Mouse (Mus musculus): Measurements from ENCODE around the gene Frmd5. TPM values are rescaled to one million over a fixed set of nuclear protein-coding genes. Genes with fewer than 3 reads are reported as not detected.

Gene Frmd5
- polyA plus RNA-seq, 1 experiment = 28.2 TPM

GRCm38 (mm10) chr2:121764851-121765250 is 42.0 kb downstream of the Frmd5 start:
- DNase-seq (ENCODE audit: extremely low spot score in 1 of 2, low spot score in 1 of 2) = no peak

- no peak for DNase-seq (ENCODE audit: extremely low spot score in 1 of 2, low spot score in 1 of 2)
Observed at GRCm38 (mm10) chr2:121761861-121762260, 45.0 kb downstream of the Frmd5 start.

GRCm38 (mm10) chr2:121761281-121761795 is 45.5 kb downstream of the Frmd5 start:
- no peak for DNase-seq (ENCODE audit: extremely low spot score in 1 of 2, low spot score in 1 of 2)

DNA sequence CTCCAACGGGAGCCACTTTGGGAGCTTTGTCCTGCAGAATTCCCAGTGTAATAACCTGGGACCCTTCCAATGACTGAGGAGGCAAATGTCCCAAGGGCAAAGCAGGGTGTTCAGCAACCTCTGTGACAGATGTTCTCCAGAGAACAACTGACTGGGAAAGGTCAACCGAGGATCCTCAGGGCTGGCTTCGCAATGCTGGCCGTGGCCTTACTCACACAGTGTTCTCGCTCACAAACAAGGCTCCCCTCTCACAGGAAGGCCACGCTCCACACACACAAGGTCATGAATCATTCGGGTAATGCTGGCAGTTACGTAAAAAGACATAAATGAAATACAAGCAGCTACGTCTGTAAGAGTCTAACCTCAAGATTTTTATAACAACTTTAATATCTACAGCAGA is 46.2 kb downstream of the Frmd5 start:
- no peak for DNase-seq (ENCODE audit: extremely low spot score in 1 of 2, low spot score in 1 of 2)

GRCm38 (mm10) chr2:121758258-121758657 is 48.6 kb downstream of the Frmd5 start:
- DNase-seq (ENCODE audit: extremely low spot score in 1 of 2, low spot score in 1 of 2) = no peak

GRCm38 (mm10) chr2:121756336-121756735 is 50.6 kb downstream of the Frmd5 start:
- no peak for DNase-seq (ENCODE audit: extremely low spot score in 1 of 2, low spot score in 1 of 2)

DNA sequence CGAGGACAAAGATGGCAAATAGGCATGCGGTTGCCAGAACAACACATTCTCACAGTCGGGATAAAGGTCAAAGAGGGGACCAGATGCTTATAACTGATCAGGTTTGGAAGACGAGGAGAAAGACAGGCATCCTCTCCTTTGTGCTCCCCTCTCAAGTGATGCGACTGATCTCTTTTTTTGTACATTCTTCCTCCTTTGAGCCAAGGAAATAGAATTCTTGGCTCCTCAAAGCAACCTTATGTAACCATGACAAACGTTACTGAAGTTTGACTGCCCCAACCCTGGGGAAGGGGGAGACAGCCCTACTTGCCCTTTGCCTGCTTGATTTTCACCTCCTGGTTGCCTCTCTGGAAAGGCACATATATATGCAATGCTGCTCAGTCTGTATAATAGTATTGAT is 51.8 kb downstream of the Frmd5 start:
- DNase-seq (ENCODE audit: extremely low spot score in 1 of 2, low spot score in 1 of 2) = peak in 1 of 2 experiments; percentile 43

GRCm38 (mm10) chr2:121750121-121750520 is 56.8 kb downstream of the Frmd5 start:
- DNase-seq (ENCODE audit: extremely low spot score in 1 of 2, low spot score in 1 of 2) = peak; percentile 40 to 54

DNA sequence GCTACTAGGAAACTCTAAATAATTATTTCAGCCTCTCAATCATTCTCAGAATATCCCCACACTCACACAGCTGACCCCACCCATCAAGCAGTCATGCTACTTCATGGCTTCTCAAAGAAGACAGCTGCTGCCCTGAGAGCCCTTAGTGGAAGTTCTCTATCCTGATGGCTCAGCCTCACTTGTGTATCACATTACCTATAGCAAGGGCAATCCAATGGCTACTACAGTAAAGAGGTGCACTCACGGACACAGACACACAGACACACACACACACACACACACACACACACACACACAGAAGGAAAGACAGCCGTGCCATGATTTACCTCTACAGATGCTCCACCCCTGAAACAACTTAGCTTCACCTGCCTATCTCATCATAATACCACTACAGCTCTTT is 65.7 kb downstream of the Frmd5 start:
- DNase-seq (ENCODE audit: extremely low spot score in 1 of 2, low spot score in 1 of 2) = no peak

- DNase-seq (ENCODE audit: extremely low spot score in 1 of 2, low spot score in 1 of 2) = no peak
Observed at GRCm38 (mm10) chr2:121739410-121739809, 67.5 kb downstream of the Frmd5 start.

DNA sequence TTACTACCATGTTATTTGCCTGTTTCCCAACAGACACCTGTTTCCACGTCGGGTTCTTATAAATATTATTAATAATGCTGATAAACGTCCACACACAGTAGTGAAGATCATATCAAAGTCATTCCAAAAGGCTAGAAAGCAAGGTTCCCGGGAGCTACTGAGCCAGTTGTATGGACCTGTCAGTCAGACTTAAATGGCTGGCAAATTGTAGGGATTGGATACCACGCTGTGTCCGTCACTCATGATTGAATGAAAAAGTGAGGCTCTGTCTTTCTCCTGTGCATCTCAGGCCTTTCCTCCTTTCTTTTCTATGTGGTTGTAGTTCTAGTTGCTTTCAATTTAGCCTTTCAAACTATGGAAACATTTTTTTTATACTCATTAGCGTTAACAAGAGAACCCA is 73.5 kb downstream of the Frmd5 start:
- no peak for DNase-seq (ENCODE audit: extremely low spot score in 1 of 2, low spot score in 1 of 2)

GRCm38 (mm10) chr2:121730486-121730885 is 76.4 kb downstream of the Frmd5 start:
- no peak for DNase-seq (ENCODE audit: extremely low spot score in 1 of 2, low spot score in 1 of 2)

- DNase-seq (ENCODE audit: extremely low spot score in 1 of 2, low spot score in 1 of 2) = no peak
Observed at GRCm38 (mm10) chr2:121728907-121729575, 77.8 kb downstream of the Frmd5 start.

DNA sequence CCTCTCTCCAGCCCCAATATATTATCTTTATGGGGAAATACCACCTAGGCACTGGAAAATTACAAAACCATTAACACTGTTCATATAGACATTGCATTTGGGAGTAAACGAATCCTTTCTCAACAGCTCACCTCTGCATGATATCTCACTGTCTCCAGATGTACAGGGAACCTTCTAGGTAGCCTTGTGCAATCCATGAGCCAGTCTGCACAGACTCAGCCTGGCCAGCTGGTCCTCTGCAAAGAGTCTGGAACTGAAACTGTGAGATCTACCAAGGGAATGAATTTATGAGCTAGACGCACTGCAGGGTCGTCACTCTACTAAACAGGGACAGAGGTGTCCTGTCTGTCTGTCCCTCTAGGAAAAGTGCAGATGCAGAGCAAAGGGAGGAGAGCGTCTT is 82.0 kb downstream of the Frmd5 start:
- DNase-seq (ENCODE audit: extremely low spot score in 1 of 2, low spot score in 1 of 2) = no peak

DNA sequence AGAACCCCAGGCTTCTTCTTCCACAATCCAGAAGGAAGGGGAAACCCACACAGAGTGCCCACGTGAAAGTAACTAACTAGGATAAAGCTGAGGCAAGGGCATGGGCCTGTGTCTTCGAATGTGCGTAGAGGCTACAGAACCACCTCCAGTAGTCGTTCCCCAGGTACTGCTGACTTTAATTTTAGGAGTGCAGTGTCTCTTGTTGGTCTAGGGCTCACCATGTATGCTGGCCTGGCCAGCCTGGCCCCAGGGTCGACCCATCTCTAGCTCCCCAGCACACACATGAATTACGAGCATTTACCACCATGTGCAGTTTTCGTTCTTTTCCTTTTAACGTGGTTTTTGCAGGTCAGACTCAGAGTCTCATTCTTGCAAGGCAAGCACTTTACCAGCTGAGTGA is 83.1 kb downstream of the Frmd5 start:
- no peak for DNase-seq (ENCODE audit: extremely low spot score in 1 of 2, low spot score in 1 of 2)

GRCm38 (mm10) chr2:121719000-121719399 is 87.9 kb downstream of the Frmd5 start:
- no peak for DNase-seq (ENCODE audit: extremely low spot score in 1 of 2, low spot score in 1 of 2)

DNA sequence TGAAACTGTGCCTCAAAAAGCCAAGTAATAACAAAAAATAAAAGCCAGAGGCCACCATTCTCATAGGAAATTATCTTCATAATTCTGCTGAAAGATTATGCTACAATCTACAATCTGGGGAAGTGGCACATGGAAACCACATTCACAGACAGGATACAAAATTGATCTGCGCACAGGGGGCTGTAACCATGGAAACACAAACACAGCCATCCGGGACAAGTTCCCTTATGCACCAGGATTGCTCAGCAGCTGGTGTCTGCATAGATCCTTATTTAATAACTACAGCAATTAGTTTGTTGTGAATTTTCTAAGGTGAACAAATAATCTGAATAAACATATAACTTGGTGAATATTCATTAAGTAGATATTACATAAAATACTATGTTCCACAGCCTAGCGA is 89.8 kb downstream of the Frmd5 start:
- no peak for DNase-seq (ENCODE audit: extremely low spot score in 1 of 2, low spot score in 1 of 2)

- DNase-seq (ENCODE audit: extremely low spot score in 1 of 2, low spot score in 1 of 2) = no peak
Observed at GRCm38 (mm10) chr2:121713567-121713966, 93.3 kb downstream of the Frmd5 start.

GRCm38 (mm10) chr2:121711748-121712384 is 95.0 kb downstream of the Frmd5 start:
- DNase-seq (ENCODE audit: extremely low spot score in 1 of 2, low spot score in 1 of 2) = no peak

DNA sequence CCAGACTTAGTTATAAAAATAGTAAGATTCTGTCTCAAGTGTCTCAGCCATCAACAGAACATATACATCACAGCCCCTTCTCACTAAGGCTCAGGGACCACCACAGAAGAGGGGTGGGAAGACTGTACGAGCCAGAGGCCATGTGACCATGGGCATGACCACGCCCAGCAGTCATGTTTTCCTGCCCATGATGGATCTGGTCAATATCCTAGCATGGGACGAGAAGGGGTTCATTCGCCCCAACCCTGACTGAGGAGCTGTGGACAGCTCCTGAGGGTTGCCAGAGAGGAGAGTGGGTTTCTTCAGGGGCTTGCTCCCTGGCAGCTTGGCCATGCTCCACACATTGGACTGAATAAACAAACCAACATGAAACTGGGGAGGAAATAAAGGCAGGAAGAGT is 97.8 kb downstream of the Frmd5 start:
- DNase-seq (ENCODE audit: extremely low spot score in 1 of 2, low spot score in 1 of 2) = no peak

- DNase-seq (ENCODE audit: extremely low spot score in 1 of 2, low spot score in 1 of 2) = no peak
Observed at GRCm38 (mm10) chr2:121707461-121707860, 99.4 kb downstream of the Frmd5 start.

GRCm38 (mm10) chr2:121705756-121706155 is 101.1 kb downstream of the Frmd5 start:
- no peak for DNase-seq (ENCODE audit: extremely low spot score in 1 of 2, low spot score in 1 of 2)
